Mouse (Mus musculus) kidney, postnatal 25 days (tissue): Measurements from ENCODE around the gene Slc7a4.
"Not testable (repeated sequence)": the region's sequence is repeated elsewhere in the genome, so short reads cannot be mapped to it uniquely, and the experiment has no call there.

ENCODE experiments used
- DNase-seq, 2 experiments: peaks; one replicate each; pipeline ENCODE4 v3.0.0; 2021; ENCODE audit warnings: mixed read lengths in 2 of 2

The Slc7a4 gene

GRCm38 (mm10) chr16:17583064-17583463, at the start of gene Slc7a4:
TSS of gene Slc7a4 (minus strand) at chr16:17583214.
- peak in 1 of 2 experiments; percentile 15 for DNase-seq

GRCm38 (mm10) chr16:17632580-17632979, 49.6 kb upstream of the Slc7a4 start:
- DNase-seq = no peak

GRCm38 (mm10) chr16:17626269-17626555, 43.2 kb upstream of the Slc7a4 start:
- no peak for DNase-seq

GRCm38 (mm10) chr16:17625488-17626268, 42.7 kb upstream of the Slc7a4 start:
- DNase-seq = no peak

- DNase-seq = no peak
Observed at GRCm38 (mm10) chr16:17621936-17622335, 38.9 kb upstream of the Slc7a4 start.

- DNase-seq = peak; percentile 91 to 95
Observed at GRCm38 (mm10) chr16:17619198-17620105, 36.4 kb upstream of the Slc7a4 start, which contains the start of gene Smpd4. TSS of gene Smpd4 (plus strand) at chr16:17619354.

GRCm38 (mm10) chr16:17617922-17618565, 35.0 kb upstream of the Slc7a4 start:
- peak; percentile 65 to 69 for DNase-seq

- no peak for DNase-seq
Observed at GRCm38 (mm10) chr16:17616212-17616611, 33.2 kb upstream of the Slc7a4 start.

- not testable (repeated sequence) for DNase-seq
Observed at GRCm38 (mm10) chr16:17614740-17615139, 31.7 kb upstream of the Slc7a4 start.

GRCm38 (mm10) chr16:17611383-17611782, 28.4 kb upstream of the Slc7a4 start:
- DNase-seq = no peak

GRCm38 (mm10) chr16:17605684-17606083, 22.7 kb upstream of the Slc7a4 start:
- no peak for DNase-seq

GRCm38 (mm10) chr16:17604941-17605340, 21.9 kb upstream of the Slc7a4 start:
- DNase-seq = no peak

GRCm38 (mm10) chr16:17600944-17601562, 18.0 kb upstream of the Slc7a4 start:
- DNase-seq = no peak

- no peak for DNase-seq
Observed at GRCm38 (mm10) chr16:17590731-17591130, 7.7 kb upstream of the Slc7a4 start.

- no peak for DNase-seq
Observed at GRCm38 (mm10) chr16:17584555-17584954, 1.5 kb upstream of the Slc7a4 start.

- no peak for DNase-seq
Observed at GRCm38 (mm10) chr16:17576825-17577215, 6.2 kb downstream of the Slc7a4 start.

- peak; percentile 85 to 88 for DNase-seq
Observed at GRCm38 (mm10) chr16:17575870-17576824, 6.9 kb downstream of the Slc7a4 start.

GRCm38 (mm10) chr16:17566186-17566585, 16.8 kb downstream of the Slc7a4 start:
- DNase-seq = no peak

GRCm38 (mm10) chr16:17564771-17565170, 18.2 kb downstream of the Slc7a4 start:
- DNase-seq = no peak

- DNase-seq = no peak
Observed at GRCm38 (mm10) chr16:17564221-17564620, 18.8 kb downstream of the Slc7a4 start.

GRCm38 (mm10) chr16:17563580-17563979, 19.4 kb downstream of the Slc7a4 start:
- no peak for DNase-seq
